Mouse (Mus musculus) right cerebral cortex, adult 2 months (tissue): ENCODE data around the gene Mrps17.

Experiments used
- DNase-seq, 2 experiments: peaks; one replicate each; pipeline ENCODE4 v3.0.0; 2021 to 2022; ENCODE audit warnings: low spot score in 2 of 2

Mrps17 gene

DNA sequence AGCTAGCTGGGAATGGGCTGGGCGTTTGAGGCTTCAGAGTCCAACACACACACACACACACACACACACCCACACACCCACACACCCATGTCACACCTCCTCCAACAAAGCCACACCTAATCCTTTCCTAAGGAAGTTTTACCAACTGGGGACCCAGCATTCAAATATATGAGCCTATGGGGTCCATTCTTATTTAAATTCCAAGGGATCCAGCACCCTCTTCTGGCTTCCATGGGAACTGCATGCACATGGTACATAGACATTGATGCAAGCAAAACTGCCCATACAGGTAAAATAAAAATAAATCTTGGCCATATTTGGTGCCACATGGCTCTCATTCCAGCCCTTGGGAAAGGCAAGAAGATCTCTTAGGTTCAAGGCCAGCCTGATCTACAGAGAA, 25.7 kb downstream of the Mrps17 start:
- peak; percentile 32 to 33 for DNase-seq

DNA sequence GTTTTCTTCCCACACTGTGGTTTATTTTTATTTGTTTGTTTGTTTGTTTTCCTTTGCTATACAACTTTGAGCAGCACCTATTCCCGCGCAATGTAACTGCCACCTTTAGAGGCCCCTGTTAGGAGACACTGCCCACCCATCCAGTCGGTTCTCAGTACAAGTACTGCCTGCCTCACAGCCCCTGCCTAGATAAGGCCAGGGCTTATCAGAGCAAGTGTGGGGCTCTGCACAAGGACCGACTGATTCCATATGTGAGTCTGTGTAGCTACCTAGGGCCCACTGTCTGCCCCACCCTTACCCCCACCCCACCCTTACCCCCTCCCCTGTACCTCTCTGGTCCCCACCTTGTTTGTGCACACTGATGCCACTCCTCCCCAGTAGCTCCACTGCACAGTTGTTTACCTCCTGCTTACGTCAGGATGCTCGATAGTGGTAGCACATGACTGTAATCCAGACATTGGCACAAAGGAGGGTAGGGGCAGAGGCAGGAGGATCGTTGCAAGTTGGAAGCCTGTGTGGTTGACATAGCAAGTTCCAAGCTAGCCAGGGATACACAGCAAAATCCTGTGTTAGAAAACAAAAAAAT, 27.7 kb downstream of the Mrps17 start:
- no peak for DNase-seq

DNA sequence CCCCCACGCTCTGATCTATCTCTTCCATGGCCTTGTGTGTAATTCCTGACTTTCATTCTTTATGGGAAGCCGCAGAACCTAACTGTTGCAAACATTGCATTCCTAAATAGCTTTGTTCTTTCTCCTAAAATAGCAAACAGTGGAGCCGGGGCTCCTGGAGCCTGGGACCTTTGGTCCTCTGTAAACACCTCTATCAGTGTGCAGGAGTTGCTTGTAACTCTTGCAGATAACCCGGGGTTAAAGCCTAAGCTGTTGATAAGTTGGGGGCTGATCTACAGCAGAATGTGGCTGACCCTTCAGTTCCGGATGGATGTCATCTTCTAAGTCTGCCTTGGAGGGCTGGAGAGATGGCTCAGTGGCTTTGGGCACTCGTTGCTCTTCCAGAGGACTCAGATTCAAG, 28.8 kb downstream of the Mrps17 start:
- no peak for DNase-seq

GRCm38 (mm10) chr5:129756886-129757285, 41.6 kb downstream of the Mrps17 start:
- no peak for DNase-seq

GRCm38 (mm10) chr5:129759929-129760480, 44.7 kb downstream of the Mrps17 start:
- DNase-seq = no peak

DNA sequence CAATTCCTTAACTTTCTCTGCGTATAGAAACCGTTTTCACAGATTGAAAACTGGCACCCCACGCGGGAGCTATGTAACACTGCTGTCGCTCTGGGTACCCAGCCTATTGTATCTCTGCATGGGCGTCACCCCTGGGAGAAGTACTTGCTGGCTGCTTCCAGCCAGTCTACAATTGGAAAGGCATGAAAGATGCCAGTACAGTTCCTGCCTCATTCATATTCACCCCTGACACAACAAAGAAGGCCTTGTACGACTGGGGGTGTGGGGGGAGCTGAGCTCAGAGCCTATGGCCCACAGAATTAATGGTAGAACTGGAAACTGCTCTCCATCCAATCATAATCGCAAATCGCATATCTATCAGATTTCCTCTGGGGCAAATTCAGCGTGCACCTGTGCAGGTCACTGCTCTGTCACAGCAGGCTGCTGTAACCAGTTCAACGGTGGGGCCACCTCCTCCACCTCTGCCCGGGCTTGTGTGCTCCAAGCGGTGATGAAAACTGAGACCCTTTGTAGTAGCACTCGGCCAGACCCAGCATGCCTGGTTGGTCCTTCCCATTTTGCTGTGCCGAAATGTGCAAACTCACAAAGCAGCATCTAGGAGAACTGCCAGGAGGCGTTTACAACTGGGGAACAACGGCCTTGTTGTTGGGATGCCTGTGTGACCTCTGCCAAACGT, 46.7 kb downstream of the Mrps17 start:
- DNase-seq = peak; percentile 39 to 42

DNA sequence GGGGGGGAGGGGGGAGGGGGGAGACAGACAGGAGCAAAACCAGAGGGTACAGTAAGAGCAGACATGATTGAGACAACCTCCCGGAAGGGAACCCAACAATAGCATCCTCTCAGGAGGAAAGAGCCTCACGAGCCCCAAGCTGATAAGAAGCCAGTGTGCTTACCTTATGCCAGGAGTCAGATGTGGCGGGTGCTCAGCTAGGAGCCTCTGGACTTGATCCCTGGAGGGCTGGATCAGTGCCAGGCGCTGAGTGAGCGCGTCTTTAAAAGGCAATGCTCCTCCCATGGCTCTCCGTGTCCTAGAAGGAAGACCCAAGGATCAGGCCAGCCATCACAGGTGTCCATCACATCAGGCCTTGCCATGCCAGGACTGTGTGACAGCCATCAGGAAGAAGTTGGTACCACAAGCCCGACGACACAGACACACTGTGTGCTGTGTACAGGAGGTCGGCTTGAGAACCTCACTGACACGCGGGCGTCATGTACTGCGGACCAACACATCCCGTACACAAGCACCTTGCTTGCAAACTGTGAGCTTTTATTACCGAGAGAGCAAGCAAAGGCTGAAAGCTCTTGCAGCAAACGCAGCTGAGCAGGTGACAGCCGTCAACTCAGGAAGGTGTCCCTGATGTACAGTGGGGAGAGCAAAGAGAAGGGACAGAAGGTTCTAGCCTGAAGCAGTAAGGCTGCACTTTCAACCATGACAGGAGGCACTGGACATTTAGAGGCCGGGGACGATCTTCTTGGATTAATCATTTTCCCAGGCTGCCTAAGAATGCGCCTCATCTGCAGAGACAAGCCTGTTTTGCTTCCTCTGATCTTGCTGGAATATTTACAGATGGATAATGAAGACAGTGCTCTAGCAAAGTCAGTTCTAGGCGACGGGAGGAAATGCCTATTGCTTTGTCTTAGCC, 55.4 kb downstream of the Mrps17 start:
- no peak for DNase-seq
